Mouse (Mus musculus): Measurements from ENCODE around the gene Abca3. TPM values are rescaled to one million over a fixed set of nuclear protein-coding genes. Genes with fewer than 3 reads are reported as not detected.

Abca3 gene
- polyA plus RNA-seq, 1 experiment from 2014 or later, result 14.1 TPM

- no peak overlapping the region for H3K9ac ChIP-seq
- peaks cover 96% of the 10 kb centered on the region for H3K36me3 ChIP-seq (replicated peaks)
- H3K27me3 ChIP-seq, result no peaks in the 10 kb centered on the region
- no peak overlapping the region for H3K27ac ChIP-seq (replicated peaks)
- no peak overlapping the region for H3K4me3 ChIP-seq (replicated peaks)
- no peaks in the 10 kb centered on the region for H3K4me1 ChIP-seq (replicated peaks)
- no peak for ATAC-seq (ENCODE audit: insufficient read depth)
- H3K9me3 ChIP-seq (replicated peaks), result no peaks in the 10 kb centered on the region
- no peak overlapping the region for H3K4me2 ChIP-seq
- WGBS (ENCODE audit: insufficient replicate concordance), result 84% methylated on average over 8 of the region's 8 CpGs
These were observed 32.0 kb downstream of the Abca3 start for GRCm38 (mm10) chr17:24383789-24384188.

- Histone ChIP-seq H3K36me3 (replicated peaks) (peaks cover 96% of the 10 kb centered on the region), H3K4me1 (replicated peaks) (no peaks in the 10 kb centered on the region)
These were observed 37.0 kb downstream of the Abca3 start for GRCm38 (mm10) chr17:24388711-24389110.

GRCm38 (mm10) chr17:24389865-24390264 lies 38.1 kb downstream of the Abca3 start:
- 18% methylated on average over 2 of the region's 2 CpGs for WGBS (ENCODE audit: insufficient replicate concordance)
- Histone ChIP-seq H3K27ac (replicated peaks) (no peak overlapping the region), H3K4me1 (replicated peaks) (no peaks in the 10 kb centered on the region), H3K9ac (no peak overlapping the region), H3K36me3 (replicated peaks) (peaks cover 93% of the 10 kb centered on the region), H3K27me3 (no peaks in the 10 kb centered on the region), H3K4me2 (no peak overlapping the region), H3K4me3 (replicated peaks) (no peak overlapping the region), H3K9me3 (replicated peaks) (no peaks in the 10 kb centered on the region)
- ATAC-seq (ENCODE audit: insufficient read depth), result no peak

More at GRCm38 (mm10) chr17:24388711-24389110, 37.0 kb downstream of the Abca3 start:
- Histone ChIP-seq H3K4me3 (replicated peaks) (no peak overlapping the region), H3K27me3 (no peaks in the 10 kb centered on the region), H3K9me3 (replicated peaks) (no peaks in the 10 kb centered on the region), H3K9ac (no peak overlapping the region), H3K4me2 (no peak overlapping the region), H3K27ac (replicated peaks) (no peak overlapping the region)
- 87% methylated on average over 5 of the region's 5 CpGs for WGBS (ENCODE audit: insufficient replicate concordance)
- no peak for ATAC-seq (ENCODE audit: insufficient read depth)

- H3K4me2 ChIP-seq, result no peak overlapping the region
- no peak overlapping the region for H3K27ac ChIP-seq (replicated peaks)
- no peak for ATAC-seq (ENCODE audit: insufficient read depth)
- H3K9me3 ChIP-seq (replicated peaks), result no peaks in the 10 kb centered on the region
- no peak overlapping the region for H3K4me3 ChIP-seq (replicated peaks)
- no peaks in the 10 kb centered on the region for H3K4me1 ChIP-seq (replicated peaks)
- H3K9ac ChIP-seq, result no peak overlapping the region
- H3K27me3 ChIP-seq, result no peaks in the 10 kb centered on the region
- 71% methylated on average over 8 of the region's 8 CpGs for WGBS (ENCODE audit: insufficient replicate concordance)
- peaks cover 89% of the 10 kb centered on the region for H3K36me3 ChIP-seq (replicated peaks)
These were observed 39.4 kb downstream of the Abca3 start for GRCm38 (mm10) chr17:24391149-24391548.

- no peak; the same call in 1 of the 2 replicates for ATAC-seq (ENCODE audit: insufficient read depth)
- H3K9me3 ChIP-seq (replicated peaks), result no peaks in the 10 kb centered on the region
- H3K36me3 ChIP-seq (replicated peaks), result peaks cover 89% of the 10 kb centered on the region
- no peaks in the 10 kb centered on the region for H3K4me1 ChIP-seq (replicated peaks)
- no peak overlapping the region for H3K4me3 ChIP-seq (replicated peaks)
- no peak overlapping the region for H3K9ac ChIP-seq
- H3K27me3 ChIP-seq, result no peaks in the 10 kb centered on the region
- no peak overlapping the region for H3K27ac ChIP-seq (replicated peaks)
- 71% methylated on average over 4 of the region's 4 CpGs for WGBS (ENCODE audit: insufficient replicate concordance)
- no peak overlapping the region for H3K4me2 ChIP-seq
These were observed 41.8 kb downstream of the Abca3 start for GRCm38 (mm10) chr17:24393527-24393926.

GRCm38 (mm10) chr17:24394456-24394855 lies 42.7 kb downstream of the Abca3 start:
- Histone ChIP-seq H3K9ac (no peak overlapping the region), H3K4me1 (replicated peaks) (no peaks in the 10 kb centered on the region), H3K4me2 (no peak overlapping the region), H3K4me3 (replicated peaks) (no peak overlapping the region), H3K27me3 (no peaks in the 10 kb centered on the region), H3K36me3 (replicated peaks) (peaks cover 89% of the 10 kb centered on the region), H3K9me3 (replicated peaks) (no peaks in the 10 kb centered on the region), H3K27ac (replicated peaks) (no peak overlapping the region)
- 83% methylated on average over 7 of the region's 7 CpGs for WGBS (ENCODE audit: insufficient replicate concordance)
- no peak for ATAC-seq (ENCODE audit: insufficient read depth)

- WGBS (ENCODE audit: insufficient replicate concordance), result 61% methylated on average over 3 of the region's 3 CpGs
- H3K4me1 ChIP-seq (replicated peaks), result no peaks in the 10 kb centered on the region
- no peak overlapping the region for H3K4me3 ChIP-seq (replicated peaks)
- H3K27me3 ChIP-seq, result no peaks in the 10 kb centered on the region
- no peaks in the 10 kb centered on the region for H3K9me3 ChIP-seq (replicated peaks)
- no peak overlapping the region for H3K4me2 ChIP-seq
- no peak for ATAC-seq (ENCODE audit: insufficient read depth)
- no peak overlapping the region for H3K27ac ChIP-seq (replicated peaks)
- no peak overlapping the region for H3K9ac ChIP-seq
- peaks cover 97% of the 10 kb centered on the region for H3K36me3 ChIP-seq (replicated peaks)
These were observed 50.6 kb downstream of the Abca3 start for GRCm38 (mm10) chr17:24402371-24402770.

GRCm38 (mm10) chr17:24407116-24407803 lies 55.5 kb downstream of the Abca3 start:
- Histone ChIP-seq H3K36me3 (replicated peaks) (peaks cover 97% of the 10 kb centered on the region), H3K9me3 (replicated peaks) (no peaks in the 10 kb centered on the region), H3K4me2 (no peak overlapping the region), H3K4me1 (replicated peaks) (no peaks in the 10 kb centered on the region), H3K27me3 (no peaks in the 10 kb centered on the region), H3K4me3 (replicated peaks) (no peak overlapping the region), H3K27ac (replicated peaks) (no peak overlapping the region), H3K9ac (no peak overlapping the region)
- WGBS (ENCODE audit: insufficient replicate concordance), result 80% methylated on average over 12 of the region's 12 CpGs
- no peak for ATAC-seq (ENCODE audit: insufficient read depth)

- Histone ChIP-seq H3K4me3 (replicated peaks) (peak overlapping the region; percentile 90), H3K4me1 (replicated peaks) (peaks cover 47% of the 10 kb centered on the region), H3K9ac (peak overlapping the region; percentile 86), H3K36me3 (replicated peaks) (peaks cover 65% of the 10 kb centered on the region), H3K27ac (replicated peaks) (peak overlapping the region; percentile 98), H3K27me3 (no peaks in the 10 kb centered on the region), H3K9me3 (replicated peaks) (no peaks in the 10 kb centered on the region), H3K4me2 (peak overlapping the region; percentile 79)
- WGBS (ENCODE audit: insufficient replicate concordance), result 8% methylated on average over 22 of the region's 22 CpGs
- peak; percentile 23 for ATAC-seq (ENCODE audit: insufficient read depth)
These were observed 61.9 kb downstream of the Abca3 start for GRCm38 (mm10) chr17:24413557-24414211.

GRCm38 (mm10) chr17:24414230-24414976 lies 62.7 kb downstream of the Abca3 start, which contains the start of gene Rnps1:
Gene Rnps1, plus strand, starts transcription at chr17:24414565.
- under 1% methylated on average over 64 of the region's 64 CpGs for WGBS (ENCODE audit: insufficient replicate concordance)
- H3K9ac ChIP-seq, result peak within 1 kb of the TSS; percentile 86

GRCm38 (mm10) chr17:24415011-24415410 lies 63.3 kb downstream of the Abca3 start:
- Histone ChIP-seq H3K9me3 (replicated peaks) (no peaks in the 10 kb centered on the region), H3K36me3 (replicated peaks) (peaks cover 65% of the 10 kb centered on the region), H3K27ac (replicated peaks) (peak overlapping the region; percentile 98), H3K4me1 (replicated peaks) (peaks cover 47% of the 10 kb centered on the region), H3K4me2 (peak overlapping the region; percentile 79), H3K9ac (peak overlapping the region; percentile 83), H3K4me3 (replicated peaks) (peak overlapping the region; percentile 90), H3K27me3 (no peaks in the 10 kb centered on the region)
- under 1% methylated on average over 21 of the region's 21 CpGs for WGBS (ENCODE audit: insufficient replicate concordance)
- no peak for ATAC-seq (ENCODE audit: insufficient read depth)

More at GRCm38 (mm10) chr17:24414230-24414976, 62.7 kb downstream of the Abca3 start, which contains the start of gene Rnps1:
- Histone ChIP-seq H3K4me2 (peak within 1 kb of the TSS; percentile 79), H3K27ac (replicated peaks) (peak within 1 kb of the TSS; percentile 98), H3K4me3 (replicated peaks) (peak within 1 kb of the TSS; percentile 90), H3K27me3 (no peaks in the 10 kb centered on the region), H3K9me3 (replicated peaks) (no peaks in the 10 kb centered on the region), H3K36me3 (replicated peaks) (peaks cover 65% of the 10 kb centered on the region), H3K4me1 (replicated peaks) (peaks cover 47% of the 10 kb centered on the region)
- peak; percentile 87 for ATAC-seq (ENCODE audit: insufficient read depth)

Data from liver, embryonic 15.5 days (tissue).